Mouse (Mus musculus): ENCODE measurements around the gene Olfr995. TPM values are rescaled to one million over a fixed set of nuclear protein-coding genes. Genes with fewer than 3 reads are reported as not detected.

Gene Olfr995
- not detected in 2 replicates for polyA plus RNA-seq (2015; fragmentation: Nextera tagmentation; extraction: Ambion mirVana)

DNA sequence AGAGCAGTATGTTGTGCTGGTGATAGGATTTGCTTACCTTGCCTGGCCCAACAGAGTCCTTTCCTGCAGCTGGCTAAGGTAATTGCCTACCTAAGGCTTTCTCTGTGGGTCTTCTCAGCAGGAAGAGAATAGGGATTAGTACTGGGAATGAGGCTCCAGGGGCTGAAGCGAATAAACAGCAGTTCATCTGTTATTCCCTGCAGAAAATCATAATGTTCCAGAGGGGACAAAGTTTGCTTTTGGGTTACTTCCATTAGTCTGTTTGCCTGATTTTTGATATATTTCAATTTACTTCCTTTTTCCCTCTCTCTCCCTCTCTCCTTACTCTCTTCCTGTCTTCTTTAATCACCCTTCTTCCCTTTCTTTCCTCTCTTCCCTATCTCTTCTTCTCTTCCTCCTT is at the start of gene Olfr995:
Olfr995 (minus strand) TSS at position 101 of the 400 bp plus-strand sequence.
- 18% methylated on average over 1 of the region's 1 CpGs for WGBS
- Histone ChIP-seq H3K9ac (no peak within 1 kb of the TSS), H3K36me3 (no peaks in the 10 kb centered on the region), H3K27me3 (replicated peaks) (no peaks in the 10 kb centered on the region), H3K4me3 (no peak within 1 kb of the TSS), H3K9me3 (no peaks in the 10 kb centered on the region), H3K4me2 (no peak within 1 kb of the TSS), H3K27ac (replicated peaks) (no peak within 1 kb of the TSS), H3K4me1 (no peaks in the 10 kb centered on the region)
- ATAC-seq (ENCODE audit: extremely low read depth, insufficient number of reproducible peaks, low FRiP score, low TSS enrichment), result no peak

DNA sequence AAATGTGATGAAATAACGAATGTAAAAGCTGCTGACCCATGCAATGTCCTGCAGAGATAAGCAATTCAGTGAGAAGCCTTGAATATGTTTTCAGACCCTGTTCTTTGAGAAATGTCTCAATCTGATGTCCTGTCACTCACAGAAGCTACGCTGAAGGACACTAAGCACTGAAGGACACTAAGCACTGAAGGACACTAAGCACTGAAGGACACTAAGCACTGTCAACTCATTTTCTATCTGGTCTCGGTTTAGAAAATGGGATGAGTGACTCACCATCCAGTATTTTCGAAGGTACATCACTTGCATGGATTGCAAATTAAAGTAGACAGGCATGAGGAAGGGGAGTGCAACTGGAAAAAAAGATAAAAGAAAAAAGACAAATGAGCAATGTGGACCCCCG is 47.0 kb upstream of the Olfr995 start:
- Histone ChIP-seq H3K36me3 (no peaks in the 10 kb centered on the region), H3K9ac (no peak overlapping the region), H3K4me2 (no peak overlapping the region), H3K27ac (replicated peaks) (no peak overlapping the region), H3K27me3 (replicated peaks) (no peaks in the 10 kb centered on the region), H3K4me1 (no peaks in the 10 kb centered on the region), H3K9me3 (no peaks in the 10 kb centered on the region), H3K4me3 (no peak overlapping the region)
- WGBS, result 64% methylated on average over 5 of the region's 5 CpGs
- ATAC-seq (ENCODE audit: extremely low read depth, insufficient number of reproducible peaks, low FRiP score, low TSS enrichment), result no peak

DNA sequence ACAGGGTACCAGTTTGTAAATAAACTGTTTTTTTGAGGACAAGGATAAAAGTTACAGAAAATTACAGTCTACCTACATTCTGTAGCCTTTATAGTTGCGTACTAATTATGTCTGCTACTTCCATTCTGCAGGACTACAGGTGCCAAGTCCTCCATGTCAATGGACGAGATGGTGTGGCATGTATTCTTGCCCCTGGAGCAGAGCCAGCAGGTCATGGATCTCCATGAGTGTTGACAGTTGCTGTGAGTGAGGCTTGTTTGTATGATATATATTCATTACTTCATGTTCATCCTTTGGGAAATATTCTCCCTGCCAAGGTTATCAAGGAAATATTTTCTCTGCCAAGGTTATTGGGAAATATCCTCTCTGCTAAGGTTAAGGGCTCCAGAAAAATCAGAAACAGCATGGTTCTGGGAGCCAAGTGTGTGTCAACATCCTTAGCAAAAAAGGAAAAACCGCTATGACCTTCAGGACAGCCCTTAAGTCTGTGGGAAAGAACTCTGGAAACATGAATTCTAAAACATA is 23.4 kb upstream of the Olfr995 start:
- H3K27me3 ChIP-seq (replicated peaks), result no peaks in the 10 kb centered on the region
- 57% methylated on average over 3 of the region's 3 CpGs for WGBS
- no peaks in the 10 kb centered on the region for H3K4me1 ChIP-seq
- H3K9me3 ChIP-seq, result peaks cover 11% of the 10 kb centered on the region
- no peak overlapping the region for H3K27ac ChIP-seq (replicated peaks)
- no peak overlapping the region for H3K4me3 ChIP-seq
- no peaks in the 10 kb centered on the region for H3K36me3 ChIP-seq
- ATAC-seq (ENCODE audit: extremely low read depth, insufficient number of reproducible peaks, low FRiP score, low TSS enrichment), result no peak
- no peak overlapping the region for H3K9ac ChIP-seq
- no peak overlapping the region for H3K4me2 ChIP-seq

DNA sequence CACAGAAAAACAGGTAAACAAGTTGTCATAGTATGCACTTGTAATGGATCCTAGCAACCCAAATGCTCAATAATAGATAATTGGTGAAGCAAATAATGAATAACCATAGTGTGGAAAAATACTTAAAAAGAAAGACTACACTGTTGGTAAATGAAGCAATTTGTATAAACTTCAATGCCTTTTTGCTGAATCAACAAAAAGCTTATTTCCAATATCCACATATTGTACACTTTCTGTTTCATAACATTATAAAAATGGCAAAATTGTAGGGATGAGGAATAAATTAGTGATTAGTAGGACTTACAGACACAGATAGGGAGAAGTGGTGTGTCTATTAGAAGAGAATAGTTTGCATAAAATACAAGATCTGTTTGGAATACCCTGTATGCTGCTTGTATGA is 893 bp downstream of the Olfr995 start:
- Histone ChIP-seq H3K9ac (no peak overlapping the region), H3K4me1 (no peaks in the 10 kb centered on the region), H3K9me3 (no peaks in the 10 kb centered on the region), H3K27me3 (replicated peaks) (no peaks in the 10 kb centered on the region), H3K4me2 (no peak overlapping the region), H3K4me3 (no peak overlapping the region), H3K27ac (replicated peaks) (no peak overlapping the region), H3K36me3 (no peaks in the 10 kb centered on the region)
- ATAC-seq (ENCODE audit: extremely low read depth, insufficient number of reproducible peaks, low FRiP score, low TSS enrichment), result no peak

DNA sequence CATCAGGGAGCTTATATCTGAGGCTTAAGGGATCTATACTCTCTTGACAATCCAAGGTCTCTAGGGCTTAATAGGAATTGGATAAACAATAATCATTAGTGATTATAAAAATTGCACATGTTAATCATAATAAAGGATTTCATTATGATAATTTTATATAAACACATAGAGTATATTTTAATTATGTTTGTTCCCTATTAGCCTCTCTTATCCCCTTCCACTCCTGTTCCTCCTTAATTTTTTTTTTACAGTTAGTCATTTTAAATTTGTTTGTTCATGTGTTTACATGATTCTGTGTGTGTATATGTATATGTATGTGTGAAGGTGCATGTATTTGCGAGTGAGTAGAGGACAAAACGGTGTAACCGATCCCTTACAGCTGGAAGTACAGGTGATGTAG is 7.1 kb downstream of the Olfr995 start, which contains the start of gene Olfr994:
Olfr994 (minus strand) TSS at position 101 of the 400 bp plus-strand sequence.
- Histone ChIP-seq H3K9ac (no peak within 1 kb of the TSS), H3K4me3 (no peak within 1 kb of the TSS), H3K27me3 (replicated peaks) (no peaks in the 10 kb centered on the region), H3K27ac (replicated peaks) (no peak within 1 kb of the TSS), H3K9me3 (no peaks in the 10 kb centered on the region), H3K36me3 (no peaks in the 10 kb centered on the region), H3K4me2 (no peak within 1 kb of the TSS), H3K4me1 (no peaks in the 10 kb centered on the region)
- no peak for ATAC-seq (ENCODE audit: extremely low read depth, insufficient number of reproducible peaks, low FRiP score, low TSS enrichment)
- 77% methylated on average over 3 of the region's 3 CpGs for WGBS

DNA sequence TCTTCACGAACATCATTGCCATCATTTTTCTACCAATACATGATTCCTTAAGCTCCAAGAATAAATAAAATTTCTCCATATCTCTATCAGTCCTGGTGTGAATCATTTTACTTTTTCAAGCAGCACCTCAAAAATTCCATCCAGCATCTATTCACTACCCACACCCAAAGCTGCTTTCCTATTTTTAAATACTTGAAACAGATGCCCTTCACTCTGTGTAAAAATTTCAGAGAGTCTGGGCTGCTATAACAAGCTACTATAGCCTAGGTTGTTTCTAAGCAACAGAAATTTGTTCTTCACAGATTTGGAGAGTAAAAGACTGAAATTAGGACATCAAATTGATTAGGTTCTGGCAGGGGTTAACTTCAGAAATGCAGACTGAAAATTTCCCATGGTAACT is 17.5 kb downstream of the Olfr995 start:
- no peak for ATAC-seq (ENCODE audit: extremely low read depth, insufficient number of reproducible peaks, low FRiP score, low TSS enrichment)
- H3K4me2 ChIP-seq, result no peak overlapping the region
- H3K36me3 ChIP-seq, result no peaks in the 10 kb centered on the region
- H3K9ac ChIP-seq, result no peak overlapping the region
- no peak overlapping the region for H3K4me3 ChIP-seq
- 63% methylated on average over 1 of the region's 1 CpGs for WGBS
- H3K4me1 ChIP-seq, result no peaks in the 10 kb centered on the region
- H3K9me3 ChIP-seq, result 0 out of 2 replicates have a peak, but pooled peaks cover 2% of the 10 kb centered on the region
- no peak overlapping the region for H3K27ac ChIP-seq (replicated peaks)
- H3K27me3 ChIP-seq (replicated peaks), result no peaks in the 10 kb centered on the region

DNA sequence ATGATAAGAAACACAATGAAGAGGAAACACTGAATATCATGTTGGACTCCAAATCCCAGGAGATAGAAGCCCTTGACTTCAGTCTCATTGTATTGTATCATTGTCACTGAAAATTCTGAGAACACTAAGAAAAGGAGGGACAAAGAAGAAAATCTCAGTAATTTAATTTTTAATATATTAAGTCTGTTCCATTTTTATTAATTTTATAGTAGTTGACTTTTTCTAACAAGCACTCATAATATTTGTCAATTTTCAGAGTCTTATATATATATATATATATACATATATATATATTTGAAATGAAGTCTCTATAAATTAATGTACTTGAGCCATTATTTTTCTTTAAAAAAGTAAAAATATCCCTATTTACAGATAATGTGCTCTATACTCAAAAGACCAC is 28.7 kb downstream of the Olfr995 start, which contains the start of gene Olfr993:
Olfr993 (minus strand) TSS at position 101 of the 400 bp plus-strand sequence.
- Histone ChIP-seq H3K4me1 (no peaks in the 10 kb centered on the region), H3K4me2 (no peak within 1 kb of the TSS), H3K27me3 (replicated peaks) (no peaks in the 10 kb centered on the region), H3K9me3 (no peaks in the 10 kb centered on the region), H3K36me3 (no peaks in the 10 kb centered on the region), H3K27ac (replicated peaks) (no peak within 1 kb of the TSS), H3K9ac (no peak within 1 kb of the TSS), H3K4me3 (no peak within 1 kb of the TSS)
- no peak for ATAC-seq (ENCODE audit: extremely low read depth, insufficient number of reproducible peaks, low FRiP score, low TSS enrichment)

DNA sequence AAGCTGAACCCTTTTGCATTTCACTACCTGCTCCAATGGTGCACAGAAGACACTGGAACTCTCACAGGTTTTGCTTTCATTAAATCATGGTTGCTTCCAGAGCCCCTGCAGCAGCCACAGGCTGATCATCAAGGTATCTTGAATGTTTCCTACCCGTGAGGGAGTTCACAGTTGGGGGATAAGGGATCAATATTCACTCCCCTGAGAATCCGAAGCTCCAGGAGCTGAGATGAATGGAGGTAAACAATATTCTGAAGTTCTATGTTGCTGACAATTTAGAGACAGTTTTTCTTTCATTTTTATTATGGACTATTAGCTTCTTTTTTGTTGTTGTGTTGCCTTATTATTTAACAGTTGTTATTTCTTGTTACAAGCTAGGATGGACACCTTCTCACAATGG is 34.1 kb downstream of the Olfr995 start, which contains the start of gene Olfr992:
Olfr992 (minus strand) TSS at position 101 of the 400 bp plus-strand sequence.
- Histone ChIP-seq H3K4me1 (no peaks in the 10 kb centered on the region), H3K36me3 (no peaks in the 10 kb centered on the region), H3K4me2 (no peak within 1 kb of the TSS), H3K27me3 (replicated peaks) (no peaks in the 10 kb centered on the region), H3K9me3 (no peaks in the 10 kb centered on the region), H3K4me3 (no peak within 1 kb of the TSS), H3K9ac (no peak within 1 kb of the TSS), H3K27ac (replicated peaks) (no peak within 1 kb of the TSS)
- ATAC-seq (ENCODE audit: extremely low read depth, insufficient number of reproducible peaks, low FRiP score, low TSS enrichment), result no peak
- 46% methylated on average over 2 of the region's 2 CpGs for WGBS

Other genes starting within 250 kb of the Olfr995 start
- 0.32 and 0.35 TPM in 2 replicates for gene Lrrc55, start 246.4 kb downstream of the Olfr995 start, polyA plus RNA-seq (2015; fragmentation: Nextera tagmentation; extraction: Ambion mirVana)
- gene Olfr987, start 104.3 kb downstream of the Olfr995 start, polyA plus RNA-seq (2015; fragmentation: Nextera tagmentation; extraction: Ambion mirVana), result not detected in 2 replicates
- not detected in 2 replicates for gene Olfr988, start 80.4 kb downstream of the Olfr995 start, polyA plus RNA-seq (2015; fragmentation: Nextera tagmentation; extraction: Ambion mirVana)
- gene Olfr992, start 34.2 kb downstream of the Olfr995 start, polyA plus RNA-seq (2015; fragmentation: Nextera tagmentation; extraction: Ambion mirVana), result not detected in 2 replicates
- gene Olfr993, start 28.8 kb downstream of the Olfr995 start, polyA plus RNA-seq (2015; fragmentation: Nextera tagmentation; extraction: Ambion mirVana), result not detected in 2 replicates
- gene Olfr994, start 7.2 kb downstream of the Olfr995 start, polyA plus RNA-seq (2015; fragmentation: Nextera tagmentation; extraction: Ambion mirVana), result not detected in 2 replicates
- not detected in 2 replicates for gene 4833423E24Rik, start 75.4 kb upstream of the Olfr995 start, polyA plus RNA-seq (2015; fragmentation: Nextera tagmentation; extraction: Ambion mirVana)
- gene Olfr996, start 135.6 kb upstream of the Olfr995 start, polyA plus RNA-seq (2015; fragmentation: Nextera tagmentation; extraction: Ambion mirVana), result not detected in 2 replicates
- not detected in 2 replicates for gene Olfr998, start 145.3 kb upstream of the Olfr995 start, polyA plus RNA-seq (2015; fragmentation: Nextera tagmentation; extraction: Ambion mirVana)
- not detected in 2 replicates for gene Olfr1000, start 168.3 kb upstream of the Olfr995 start, polyA plus RNA-seq (2015; fragmentation: Nextera tagmentation; extraction: Ambion mirVana)
- gene Olfr1002, start 207.1 kb upstream of the Olfr995 start, polyA plus RNA-seq (2015; fragmentation: Nextera tagmentation; extraction: Ambion mirVana), result not detected in 2 replicates
- gene Olfr154, start 220.8 kb upstream of the Olfr995 start, polyA plus RNA-seq (2015; fragmentation: Nextera tagmentation; extraction: Ambion mirVana), result not detected in 2 replicates
- not detected in 2 replicates for gene Olfr1006, start 235.1 kb upstream of the Olfr995 start, polyA plus RNA-seq (2015; fragmentation: Nextera tagmentation; extraction: Ambion mirVana)
- gene Olfr1008, start 245.8 kb upstream of the Olfr995 start, polyA plus RNA-seq (2015; fragmentation: Nextera tagmentation; extraction: Ambion mirVana), result not detected in 2 replicates